Mouse (Mus musculus): ENCODE data around the gene Dkkl1.
"Not testable (repeated sequence)": the region's sequence is repeated elsewhere in the genome, so short reads cannot be mapped to it uniquely, and the experiment has no call there.

The Dkkl1 gene

GRCm38 (mm10) chr7:45193406-45193805, 18.5 kb downstream of the Dkkl1 start:
- no peak for DNase-seq (ENCODE audit: low spot score)

- no peak for DNase-seq (ENCODE audit: low spot score)
Observed at GRCm38 (mm10) chr7:45192585-45193310, 19.2 kb downstream of the Dkkl1 start.

GRCm38 (mm10) chr7:45191803-45192363, 20.1 kb downstream of the Dkkl1 start:
- peak; percentile 72 for DNase-seq (ENCODE audit: low spot score)

- DNase-seq (ENCODE audit: low spot score), result no peak
Observed at GRCm38 (mm10) chr7:45191161-45191560, 20.8 kb downstream of the Dkkl1 start.

- no peak for DNase-seq (ENCODE audit: low spot score)
Observed at GRCm38 (mm10) chr7:45190186-45190585, 21.8 kb downstream of the Dkkl1 start.

GRCm38 (mm10) chr7:45189600-45189999, 22.3 kb downstream of the Dkkl1 start:
- no peak for DNase-seq (ENCODE audit: low spot score)

- DNase-seq (ENCODE audit: low spot score), result no peak
Observed at GRCm38 (mm10) chr7:45185921-45186320, 26.0 kb downstream of the Dkkl1 start.

- no peak for DNase-seq (ENCODE audit: low spot score)
Observed at GRCm38 (mm10) chr7:45183672-45184071, 28.3 kb downstream of the Dkkl1 start.

- DNase-seq (ENCODE audit: low spot score), result no peak
Observed at GRCm38 (mm10) chr7:45182606-45183005, 29.3 kb downstream of the Dkkl1 start.

- peak; percentile 95 for DNase-seq (ENCODE audit: low spot score)
Observed at GRCm38 (mm10) chr7:45182199-45182601, 29.7 kb downstream of the Dkkl1 start.

- DNase-seq (ENCODE audit: low spot score), result no peak
Observed at GRCm38 (mm10) chr7:45181540-45181939, 30.4 kb downstream of the Dkkl1 start.

- no peak for DNase-seq (ENCODE audit: low spot score)
Observed at GRCm38 (mm10) chr7:45180896-45181477, 31.0 kb downstream of the Dkkl1 start, which contains the start of gene Pth2. TSS of gene Pth2 (plus strand) at chr7:45180995.

GRCm38 (mm10) chr7:45179469-45179868, 32.5 kb downstream of the Dkkl1 start, which contains the start of gene Gfy:
TSS of gene Gfy (minus strand) at chr7:45179569.
- DNase-seq (ENCODE audit: low spot score), result no peak

GRCm38 (mm10) chr7:45178550-45178949, 33.4 kb downstream of the Dkkl1 start:
- no peak for DNase-seq (ENCODE audit: low spot score)

GRCm38 (mm10) chr7:45176356-45176755, 35.6 kb downstream of the Dkkl1 start:
- DNase-seq (ENCODE audit: low spot score), result no peak

- no peak for DNase-seq (ENCODE audit: low spot score)
Observed at GRCm38 (mm10) chr7:45175929-45176328, 36.0 kb downstream of the Dkkl1 start.

- peak; percentile 42 for DNase-seq (ENCODE audit: low spot score)
Observed at GRCm38 (mm10) chr7:45175398-45175797, 36.5 kb downstream of the Dkkl1 start.

- peak; percentile 36 for DNase-seq (ENCODE audit: low spot score)
Observed at GRCm38 (mm10) chr7:45174567-45175280, 37.2 kb downstream of the Dkkl1 start.

- not testable (repeated sequence) for DNase-seq (ENCODE audit: low spot score)
Observed at GRCm38 (mm10) chr7:45173772-45174171, 38.2 kb downstream of the Dkkl1 start.

GRCm38 (mm10) chr7:45172974-45173373, 39.0 kb downstream of the Dkkl1 start:
- no peak for DNase-seq (ENCODE audit: low spot score)

- no peak for DNase-seq (ENCODE audit: low spot score)
Observed at GRCm38 (mm10) chr7:45169495-45169894, 42.5 kb downstream of the Dkkl1 start.

GRCm38 (mm10) chr7:45168656-45169055, 43.3 kb downstream of the Dkkl1 start:
- no peak for DNase-seq (ENCODE audit: low spot score)

Measured in embryo, embryonic 10.5 days (tissue).